Mouse (Mus musculus) embryo, embryonic 10.5 days (tissue): ENCODE measurements around the gene Cotl1.
"Not testable (repeated sequence)": the region's sequence is repeated elsewhere in the genome, so short reads cannot be mapped to it uniquely, and the experiment has no call there.

Source experiments
- DNase-seq: peaks from one replicate; pipeline ENCODE4 v3.0.0-alpha.2; 2015; ENCODE audit warnings: low spot score

Cotl1 gene

DNA sequence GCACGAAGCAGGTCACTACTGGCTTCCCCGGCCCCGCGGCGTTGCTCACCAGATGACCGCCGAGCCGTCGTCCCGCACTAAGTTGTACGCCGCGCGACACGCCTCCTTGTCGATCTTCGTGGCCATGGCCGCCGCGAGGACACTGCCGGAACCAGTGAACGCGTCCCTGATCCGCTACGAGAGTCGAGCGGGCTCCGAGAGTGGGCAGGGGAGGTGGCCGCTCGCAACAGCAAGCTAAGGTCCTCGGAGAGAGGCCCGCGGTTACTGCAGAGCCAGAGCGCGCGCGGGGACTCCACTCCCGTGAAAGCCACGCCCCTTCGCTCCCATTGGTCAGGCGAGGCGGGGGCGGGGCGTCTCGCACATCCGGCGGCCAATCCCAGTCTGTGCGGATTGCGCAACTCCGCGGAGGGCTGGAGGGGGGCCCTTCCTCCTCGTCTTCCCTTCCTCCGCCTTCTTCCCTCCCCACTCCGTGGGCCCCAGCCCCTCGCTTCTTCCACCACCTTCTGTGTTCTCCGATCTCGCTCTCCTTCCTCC, at the start of gene Cotl1:
Cotl1 (minus strand) TSS at position 270 of the 534 bp plus-strand sequence.
- DNase-seq, result peak; percentile 98

- DNase-seq, result no peak
Measured at GRCm38 (mm10) chr8:119888012-119888411, 47.7 kb upstream of the Cotl1 start.

DNA sequence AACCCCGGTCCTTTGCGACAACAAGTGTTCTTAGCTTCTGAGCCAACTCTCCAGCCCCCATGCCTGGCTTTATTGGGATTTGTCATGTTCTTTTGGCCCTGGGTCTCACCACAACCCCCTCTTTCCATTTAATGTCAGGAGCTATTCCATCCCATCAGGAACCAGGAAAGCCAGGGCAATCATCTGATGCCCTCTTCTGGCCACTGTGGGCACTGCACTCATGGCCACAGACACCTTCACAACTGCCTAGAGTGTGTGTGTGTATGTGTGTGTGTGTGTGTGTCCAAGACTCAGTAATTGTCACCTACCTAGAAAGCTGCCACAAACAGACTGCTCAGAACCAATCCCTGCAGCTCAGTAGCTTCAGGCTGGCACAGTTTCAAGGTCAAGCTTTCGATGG, 46.8 kb upstream of the Cotl1 start:
- peak; percentile 64 for DNase-seq

DNA sequence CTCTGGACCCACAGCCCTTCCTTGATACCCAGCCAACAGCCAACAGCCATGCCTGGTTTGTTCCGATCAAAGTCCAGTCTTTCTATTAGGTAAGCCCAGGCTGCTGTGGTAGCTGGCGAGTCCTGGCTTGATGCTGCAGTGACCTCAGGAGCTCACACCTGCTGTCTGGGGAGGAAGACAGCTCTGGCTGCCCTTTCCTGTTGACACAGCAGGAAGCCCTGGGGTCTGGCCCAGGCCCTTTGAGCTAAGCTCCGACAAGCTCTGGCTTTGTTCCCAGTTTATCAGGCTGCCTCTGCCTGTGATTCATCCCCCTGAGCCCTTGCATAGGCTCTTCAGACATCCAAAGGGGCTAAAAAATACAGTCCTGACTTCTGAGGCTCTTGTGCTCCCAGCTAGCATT, 45.3 kb upstream of the Cotl1 start:
- no peak for DNase-seq

DNA sequence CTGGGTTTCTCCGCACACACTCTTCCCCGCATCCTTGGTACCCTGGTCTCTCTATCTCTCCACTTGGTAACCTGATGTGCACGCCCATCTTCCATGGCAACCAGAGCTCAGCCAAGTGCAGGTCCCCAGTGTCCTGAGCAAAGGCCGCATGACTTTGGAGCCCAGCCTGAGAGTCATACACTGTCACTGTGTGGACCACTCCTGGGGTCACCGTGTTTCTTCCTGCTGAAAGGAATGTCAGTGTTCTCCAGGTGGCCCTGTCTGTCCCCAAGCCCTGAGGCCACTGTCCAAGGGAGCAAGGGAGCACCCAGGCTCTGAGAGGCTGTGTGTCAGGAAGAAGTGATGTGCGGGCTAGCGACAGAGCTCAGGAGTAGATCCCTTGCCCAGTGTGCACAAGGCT, 42.9 kb upstream of the Cotl1 start:
- DNase-seq, result no peak

GRCm38 (mm10) chr8:119881917-119882316, 41.6 kb upstream of the Cotl1 start:
- no peak for DNase-seq

DNA sequence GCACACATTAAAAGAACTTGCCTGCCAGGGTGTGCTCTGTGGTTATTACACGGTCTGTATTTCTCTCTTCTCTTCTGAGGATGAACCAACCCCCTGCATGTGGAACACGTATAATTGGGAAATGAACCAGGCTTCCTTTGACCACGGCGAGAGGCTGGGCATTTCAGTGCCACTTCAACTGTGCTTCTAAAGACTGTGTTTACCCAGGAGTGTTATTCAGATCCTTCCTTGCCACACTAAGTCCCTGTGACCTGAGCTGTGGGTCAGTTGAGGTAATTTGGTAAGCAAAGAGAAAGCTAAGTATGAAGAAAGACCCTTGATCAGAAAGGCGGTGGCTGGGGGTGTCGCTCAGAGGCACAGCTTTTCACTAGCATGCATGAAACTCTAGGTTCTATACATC, 41.0 kb upstream of the Cotl1 start:
- DNase-seq, result no peak

GRCm38 (mm10) chr8:119873181-119873580, 32.8 kb upstream of the Cotl1 start:
- no peak for DNase-seq

- DNase-seq, result no peak
Measured at GRCm38 (mm10) chr8:119869616-119870015, 29.3 kb upstream of the Cotl1 start.

- DNase-seq, result peak; percentile 29
Measured at GRCm38 (mm10) chr8:119862749-119863148, 22.4 kb upstream of the Cotl1 start.

DNA sequence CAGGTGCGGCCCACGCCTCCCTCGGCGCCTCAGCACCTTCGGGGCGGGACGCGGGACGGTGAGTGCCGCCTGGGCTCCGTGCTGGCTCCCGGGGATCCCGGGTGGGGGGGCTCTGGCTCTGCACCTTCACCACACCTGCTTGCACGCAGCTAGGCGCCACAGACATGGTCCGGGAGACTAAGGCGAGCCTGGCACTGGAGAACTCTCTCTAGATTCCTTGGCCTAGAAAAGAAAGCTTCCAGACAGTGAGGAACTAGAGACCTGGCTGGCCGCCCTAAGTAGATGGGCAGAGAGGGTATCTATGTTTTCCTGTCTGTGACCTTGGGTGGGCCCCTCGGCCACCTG, 22.0 kb upstream of the Cotl1 start:
- DNase-seq, result no peak

DNA sequence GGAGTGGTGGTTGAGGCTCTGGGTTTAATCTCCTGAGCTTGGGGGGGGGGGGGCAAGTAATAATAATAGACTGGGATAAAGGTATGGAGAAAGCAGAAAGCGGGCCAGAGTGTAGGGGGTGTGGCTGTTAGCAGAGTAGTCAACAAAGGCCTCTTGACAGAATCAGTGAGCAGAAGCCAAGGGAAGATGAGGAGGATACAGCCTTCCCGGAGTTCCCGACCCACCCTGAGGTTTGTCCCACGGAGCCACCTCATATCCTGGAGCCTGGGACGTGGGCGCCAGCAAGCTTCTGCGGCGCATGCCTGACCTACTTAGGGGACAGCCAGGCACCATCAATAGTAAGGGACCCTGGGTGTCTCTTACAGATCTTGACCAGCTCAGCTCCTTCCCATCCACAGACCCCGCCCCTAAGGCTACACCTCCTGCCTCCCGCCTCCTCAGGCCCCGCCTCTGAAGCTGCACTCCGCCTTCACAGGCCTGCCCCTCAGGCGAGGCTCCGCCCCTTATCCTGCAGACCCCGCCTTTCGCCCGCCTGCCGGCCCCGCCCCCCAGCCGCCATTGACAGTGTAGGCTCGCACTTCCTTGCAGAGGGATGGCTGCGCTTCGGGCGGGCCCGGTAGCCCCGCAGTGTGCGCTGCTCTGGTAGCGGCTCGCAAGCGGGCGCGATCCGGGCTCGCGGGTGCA, 21.5 kb upstream of the Cotl1 start, which contains the start of gene Klhl36:
Klhl36 (plus strand) TSS at position 561 of the 684 bp plus-strand sequence.
- DNase-seq, result peak; percentile 98

DNA sequence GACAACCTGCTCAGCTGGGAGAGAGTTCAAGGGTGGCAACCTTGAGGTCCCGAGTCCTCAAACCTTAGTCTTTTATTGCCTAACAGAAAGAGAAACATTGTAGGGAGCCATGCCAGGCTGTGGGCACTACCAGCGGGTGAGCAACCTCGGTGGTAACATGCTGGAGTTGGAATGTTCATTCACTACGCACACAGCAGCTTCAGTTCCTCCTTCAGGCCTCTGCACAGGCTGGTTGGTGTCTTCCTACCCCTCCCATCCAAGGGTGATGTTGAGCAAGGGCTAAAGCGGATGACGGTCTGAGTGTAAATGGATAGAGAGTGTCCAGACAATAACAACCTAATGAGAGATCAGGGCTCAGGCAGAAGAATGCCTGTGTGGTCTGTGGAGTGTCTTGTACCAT, 17.4 kb upstream of the Cotl1 start:
- no peak for DNase-seq

DNA sequence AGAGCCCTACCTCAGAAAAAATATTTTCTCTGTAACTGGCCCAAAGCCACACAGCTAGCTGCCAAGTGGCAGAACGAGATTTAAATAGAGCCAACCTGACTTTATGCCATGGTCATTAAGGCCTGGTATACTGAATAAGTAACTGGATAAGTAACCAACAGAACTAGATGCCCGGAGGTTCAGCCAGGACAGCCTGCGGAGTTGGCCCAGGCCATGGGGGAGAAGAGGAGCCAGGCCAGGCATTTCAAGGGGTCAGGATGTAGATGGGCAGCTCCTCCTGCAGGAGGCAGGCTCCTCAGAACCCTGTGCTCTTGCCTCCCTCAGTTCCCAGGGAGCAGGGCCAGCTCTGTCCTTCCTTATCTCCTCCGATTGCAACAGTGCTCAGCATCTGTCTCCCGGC, 15.3 kb upstream of the Cotl1 start:
- DNase-seq, result no peak

DNA sequence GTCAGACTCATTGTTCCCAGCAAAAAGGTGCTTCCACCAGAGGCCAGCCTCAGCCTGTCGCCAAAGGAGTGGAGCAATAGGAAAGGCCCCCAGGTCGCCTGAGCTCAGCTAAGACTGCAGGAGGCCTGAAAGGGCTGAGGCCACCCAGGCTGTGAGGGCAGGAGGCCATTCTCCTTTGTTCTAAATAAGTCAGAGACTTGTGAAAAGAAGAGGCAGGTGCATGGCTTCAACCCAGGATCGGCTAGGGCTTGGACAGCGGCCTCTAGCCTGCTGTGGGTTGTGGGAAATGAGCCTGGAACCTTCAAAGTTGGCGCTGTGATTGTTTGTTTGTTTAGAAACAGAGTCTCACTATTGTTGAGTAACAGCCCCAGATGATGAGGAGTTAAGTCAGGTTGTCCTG, 13.7 kb upstream of the Cotl1 start:
- peak; percentile 27 for DNase-seq

- DNase-seq, result no peak
Measured at GRCm38 (mm10) chr8:119853521-119853920, 13.2 kb upstream of the Cotl1 start.

GRCm38 (mm10) chr8:119847232-119847922, 7.0 kb upstream of the Cotl1 start:
- DNase-seq, result no peak

DNA sequence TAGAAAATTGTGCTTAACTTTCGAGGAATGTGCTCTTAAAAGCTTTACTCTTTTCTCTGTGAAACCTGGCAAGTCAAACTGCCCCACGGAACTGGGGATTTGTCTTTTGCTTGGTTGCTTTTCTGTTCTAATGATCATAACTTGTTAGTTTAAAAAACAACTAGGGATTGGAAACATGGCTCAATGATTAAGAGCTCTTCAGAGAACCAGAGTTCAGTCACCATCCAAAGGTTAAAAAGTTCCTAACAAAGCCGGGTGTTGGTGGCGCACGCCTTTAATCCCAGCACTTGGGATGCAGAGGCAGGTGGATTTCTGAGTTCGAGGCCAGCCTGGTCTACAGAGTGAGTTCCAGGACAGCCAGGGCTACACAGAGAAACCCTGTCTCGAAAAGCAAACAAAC, 5.4 kb upstream of the Cotl1 start:
- not testable (repeated sequence) for DNase-seq

GRCm38 (mm10) chr8:119844577-119844976, 4.2 kb upstream of the Cotl1 start:
- DNase-seq, result no peak

GRCm38 (mm10) chr8:119843444-119843843, 3.1 kb upstream of the Cotl1 start:
- peak; percentile 91 for DNase-seq

DNA sequence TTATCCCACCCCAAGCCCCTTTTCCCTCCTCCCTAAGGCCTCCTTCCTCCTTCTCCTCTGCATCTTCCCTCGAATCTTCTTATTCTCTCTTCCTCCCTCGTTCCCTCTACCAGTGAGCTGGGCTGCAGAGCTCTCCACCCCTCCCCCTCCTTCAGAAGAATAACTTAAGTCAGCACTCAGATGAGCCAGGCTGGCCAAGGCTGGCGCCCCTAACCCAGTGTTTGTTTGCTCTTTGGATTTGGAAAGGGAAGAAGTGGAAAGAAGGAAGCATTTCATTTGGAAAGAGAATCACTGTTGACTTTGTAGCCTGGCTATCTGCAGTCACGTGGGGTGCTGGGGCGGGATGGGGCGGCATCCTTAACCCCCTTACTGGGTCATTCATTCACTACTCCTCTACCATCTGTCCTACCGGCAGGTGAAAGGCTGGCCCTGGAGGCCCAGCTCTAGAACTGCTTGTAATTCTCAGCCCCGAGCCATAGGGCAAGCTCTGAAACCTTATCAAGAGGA, 614 bp upstream of the Cotl1 start:
- peak; percentile 57 for DNase-seq

GRCm38 (mm10) chr8:119839419-119840021, 824 bp downstream of the Cotl1 start:
- peak; percentile 63 for DNase-seq

GRCm38 (mm10) chr8:119838983-119839340, 1.4 kb downstream of the Cotl1 start:
- DNase-seq, result no peak
